Mouse (Mus musculus) midbrain, embryonic 14.5 days (tissue): ENCODE measurements around the gene Uvrag. TPM values are rescaled to one million over a fixed set of nuclear protein-coding genes. Genes with fewer than 3 reads are reported as not detected.
A peak's percentile ranks its signal among the peaks of the same experiment; 100 is the strongest.

Source experiments
- ATAC-seq: fragments of 200-750 bp; cut with Nextera tagmentation; 2 replicates; pipeline ENCODE4 v1.8.0; 2017; ENCODE audit warnings: moderate number of reproducible peaks, moderate library complexity; ENCODE audit not compliant: low FRiP score, low TSS enrichment
- DNase-seq: peaks from one replicate; pipeline ENCODE4 v3.0.0-alpha.2; 2015
- H3K27ac ChIP-seq: fragments of 300-500 bp; sonication (generic); replicated peaks from 2 replicates; pipeline ENCODE4 v1.5.1; 2014; ENCODE audit warnings: mild to moderate bottlenecking, low read depth, low read length, moderate library complexity
- H3K27me3 ChIP-seq: fragments of 300-500 bp; sonication (generic); 2 replicates; pipeline ENCODE4 v1.6.1; 2014; ENCODE audit warnings: low read length, control low read depth, mixed read lengths; ENCODE audit not compliant: control insufficient read depth, insufficient read depth
- H3K36me3 ChIP-seq: fragments of 300-500 bp; sonication (generic); 2 replicates; pipeline ENCODE4 v1.6.1; 2014; ENCODE audit warnings: low read length, control low read depth; ENCODE audit not compliant: control insufficient read depth, insufficient read depth
- H3K4me1 ChIP-seq: fragments of 300-500 bp; sonication (generic); 2 replicates; pipeline ENCODE4 v1.6.1; 2014; ENCODE audit warnings: mild to moderate bottlenecking, antibody characterized with exemption, low read length, control low read depth; ENCODE audit not compliant: control insufficient read depth, insufficient read depth
- H3K4me2 ChIP-seq: fragments of 300-500 bp; sonication (generic); 2 replicates; pipeline ENCODE4 v1.6.1; 2014; ENCODE audit warnings: mild to moderate bottlenecking, low read length, moderate library complexity
- H3K4me3 ChIP-seq: fragments of 300-500 bp; sonication (generic); replicated peaks from 2 replicates; pipeline ENCODE4 v1.5.1; 2014; ENCODE audit warnings: low read depth, low read length
- H3K9ac ChIP-seq: fragments of 300-500 bp; sonication (generic); replicated peaks from 2 replicates; pipeline ENCODE4 v1.6.1; 2014; ENCODE audit warnings: mild to moderate bottlenecking, low read length, moderate library complexity
- H3K9me3 ChIP-seq: fragments of 300-500 bp; sonication (generic); 2 replicates; pipeline ENCODE4 v1.6.1; 2016; ENCODE audit warnings: low read length, control low read depth, mixed read lengths; ENCODE audit not compliant: control insufficient read depth
- WGBS: fragments of 180-500 bp; shearing (Covaris S2); extraction: QIAGEN DNeasy Blood & Tissue Kit; methylation state at CpG from one replicate; pipeline ENCODE4 v1.1.7; 2014; 5-methylcytosine and 5-hydroxymethylcytosine counted together
- polyA plus RNA-seq: library from polyadenylated mRNA; unstranded; fragments of >200 nt; fragmentation: Nextera tagmentation; extraction: Ambion mirVana; gene quantifications from 2 replicates; pipeline ENCODE4 v1.2.1, GENCODE M21; 2014

Gene Uvrag
- polyA plus RNA-seq, 1 experiment from 2014 or later: 21.0 TPM

GRCm38 (mm10) chr7:99060476-99060875 lies 80.5 kb downstream of the Uvrag start:
- Histone ChIP-seq H3K9me3 (no peaks in the 10 kb centered on the region), H3K4me3 (no peak overlapping the region), H3K27ac (no peak overlapping the region), H3K4me1 (0 out of 2 replicates have a peak, but pooled peaks cover 3% of the 10 kb centered on the region), H3K9ac (no peak overlapping the region), H3K27me3 (no peaks in the 10 kb centered on the region), H3K4me2 (no peak overlapping the region), H3K36me3 (no peaks in the 10 kb centered on the region)
- WGBS: 91% methylated on average over 5 of the region's 5 CpGs
- no peak for DNase-seq
- no peak for ATAC-seq

GRCm38 (mm10) chr7:99059934-99060333 lies 81.0 kb downstream of the Uvrag start:
- H3K4me1 ChIP-seq: no peaks in the 10 kb centered on the region
- DNase-seq (no peak), ATAC-seq (no peak)
- no peaks in the 10 kb centered on the region for H3K9me3 ChIP-seq
- no peaks in the 10 kb centered on the region for H3K36me3 ChIP-seq
- no peak overlapping the region for H3K9ac ChIP-seq
- no peak overlapping the region for H3K4me3 ChIP-seq
- H3K4me2 ChIP-seq: no peak overlapping the region
- H3K27ac ChIP-seq: no peak overlapping the region
- 89% methylated on average over 8 of the region's 8 CpGs for WGBS
- no peaks in the 10 kb centered on the region for H3K27me3 ChIP-seq

GRCm38 (mm10) chr7:99057053-99057630 lies 83.8 kb downstream of the Uvrag start:
- WGBS: 79% methylated on average over 17 of the region's 17 CpGs
- DNase-seq: no peak
- H3K9ac ChIP-seq: no peak overlapping the region

GRCm38 (mm10) chr7:99053626-99054025 lies 87.3 kb downstream of the Uvrag start:
- Histone ChIP-seq H3K9me3 (no peaks in the 10 kb centered on the region), H3K9ac (no peak overlapping the region), H3K36me3 (no peaks in the 10 kb centered on the region), H3K27ac (no peak overlapping the region), H3K4me1 (no peaks in the 10 kb centered on the region), H3K4me3 (no peak overlapping the region), H3K27me3 (no peaks in the 10 kb centered on the region), H3K4me2 (no peak overlapping the region)
- no peak for DNase-seq
- 79% methylated on average over 4 of the region's 4 CpGs for WGBS
- ATAC-seq: no peak

More at GRCm38 (mm10) chr7:99057053-99057630, 83.8 kb downstream of the Uvrag start:
- no peak overlapping the region for H3K27ac ChIP-seq
- no peaks in the 10 kb centered on the region for H3K4me1 ChIP-seq
- no peaks in the 10 kb centered on the region for H3K27me3 ChIP-seq
- no peak for ATAC-seq
- no peak overlapping the region for H3K4me2 ChIP-seq
- H3K4me3 ChIP-seq: no peak overlapping the region
- H3K36me3 ChIP-seq: no peaks in the 10 kb centered on the region
- H3K9me3 ChIP-seq: no peaks in the 10 kb centered on the region

GRCm38 (mm10) chr7:99052471-99053241 lies 88.3 kb downstream of the Uvrag start:
- DNase-seq (no peak), ATAC-seq (no peak)
- Histone ChIP-seq H3K4me3 (no peak overlapping the region), H3K27me3 (no peaks in the 10 kb centered on the region), H3K4me2 (no peak overlapping the region), H3K9ac (no peak overlapping the region), H3K4me1 (no peaks in the 10 kb centered on the region), H3K36me3 (no peaks in the 10 kb centered on the region), H3K9me3 (no peaks in the 10 kb centered on the region), H3K27ac (no peak overlapping the region)
- 90% methylated on average over 6 of the region's 6 CpGs for WGBS

DNA sequence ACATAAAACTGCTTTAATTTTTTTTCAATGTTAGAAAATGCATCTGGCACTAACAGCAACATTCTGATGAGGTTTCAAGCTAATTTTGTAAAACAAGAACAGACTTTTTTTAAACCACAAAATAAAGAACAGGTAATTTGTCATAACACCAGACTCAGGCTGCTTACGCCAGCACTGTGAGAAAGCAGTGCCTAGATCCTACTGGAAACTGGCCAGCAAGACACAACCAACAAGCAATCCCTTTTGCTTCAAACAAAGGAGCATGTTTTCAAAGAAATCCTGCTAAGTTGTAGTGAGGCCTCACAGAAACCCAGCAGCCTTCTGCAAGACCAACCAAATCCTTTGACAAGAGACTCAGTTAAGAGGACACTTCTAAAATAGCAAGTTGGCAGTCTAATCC lies 90.1 kb downstream of the Uvrag start:
- Histone ChIP-seq H3K27ac (no peak overlapping the region), H3K4me3 (no peak overlapping the region), H3K4me2 (no peak overlapping the region), H3K4me1 (no peaks in the 10 kb centered on the region), H3K9ac (no peak overlapping the region; the same call in 1 of the 2 replicates), H3K9me3 (no peaks in the 10 kb centered on the region), H3K36me3 (no peaks in the 10 kb centered on the region), H3K27me3 (no peaks in the 10 kb centered on the region)
- DNase-seq (peak; percentile 47), ATAC-seq (no peak)
- WGBS: 62% methylated on average over 1 of the region's 1 CpGs

DNA sequence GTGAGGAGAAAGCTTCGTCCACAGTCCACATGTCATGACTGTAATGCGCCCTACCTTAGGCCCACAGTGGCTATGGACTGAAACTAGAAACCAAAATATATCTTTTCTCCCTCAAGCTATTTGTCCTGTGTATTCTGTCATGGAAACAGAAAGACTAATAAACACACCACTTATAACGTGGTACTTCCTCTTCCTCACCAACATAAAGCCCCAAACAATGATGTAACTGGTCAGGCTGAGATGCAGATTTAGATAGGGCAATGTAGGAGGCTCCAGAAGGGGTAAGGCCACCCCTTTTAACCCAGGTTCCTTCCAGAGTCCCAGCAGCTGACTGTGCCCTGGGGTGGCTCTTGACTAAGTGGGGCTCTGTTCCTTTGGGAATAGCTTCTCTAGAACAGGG lies 91.0 kb downstream of the Uvrag start:
- H3K27ac ChIP-seq: no peak overlapping the region
- WGBS: 93% methylated on average over 3 of the region's 3 CpGs
- no peak overlapping the region for H3K4me3 ChIP-seq
- H3K4me2 ChIP-seq: no peak overlapping the region
- ATAC-seq: no peak
- no peaks in the 10 kb centered on the region for H3K4me1 ChIP-seq
- H3K9ac ChIP-seq: no peak overlapping the region
- no peaks in the 10 kb centered on the region for H3K36me3 ChIP-seq
- no peaks in the 10 kb centered on the region for H3K9me3 ChIP-seq
- no peak for DNase-seq
- H3K27me3 ChIP-seq: no peaks in the 10 kb centered on the region

GRCm38 (mm10) chr7:99046545-99047206 lies 94.3 kb downstream of the Uvrag start:
- Histone ChIP-seq H3K4me3 (no peak overlapping the region), H3K9me3 (no peaks in the 10 kb centered on the region), H3K27me3 (no peaks in the 10 kb centered on the region), H3K4me1 (no peaks in the 10 kb centered on the region), H3K9ac (no peak overlapping the region), H3K27ac (no peak overlapping the region), H3K36me3 (no peaks in the 10 kb centered on the region), H3K4me2 (peak overlapping the region; percentile 25; the same call in 1 of the 2 replicates)
- peak; percentile 52 for DNase-seq
- ATAC-seq: no peak
- 60% methylated on average over 11 of the region's 11 CpGs for WGBS
